Mouse (Mus musculus): Measurements from ENCODE around the gene Tex29.

GRCm38 (mm10) chr8:11886824-11887223 lies 46.5 kb downstream of the Tex29 start:
- no peak for TF ChIP-seq POLR2A (IDR thresholded peaks at IDR 0.05; ENCODE audit: insufficient read length, low read depth)
- TF ChIP-seq USF1 (IDR thresholded peaks at IDR 0.05; ENCODE audit: low read depth) = no peak
- TF ChIP-seq TCF3 (IDR thresholded peaks at IDR 0.05; ENCODE audit: insufficient read length, low read depth) = no peak
- TF ChIP-seq CEBPB (IDR thresholded peaks at IDR 0.05; ENCODE audit: insufficient read depth, poor library complexity, severe bottlenecking) = no peak
- no peak for TF ChIP-seq SRF (IDR thresholded peaks at IDR 0.05; ENCODE audit: control insufficient read depth, insufficient read length, low read depth)
- no peak for TF ChIP-seq E2F4 (IDR thresholded peaks at IDR 0.05; ENCODE audit: insufficient read depth)
- no peak for TF ChIP-seq MAX (IDR thresholded peaks at IDR 0.05; ENCODE audit: low read depth)
- TF ChIP-seq TCF12 (IDR thresholded peaks at IDR 0.05; ENCODE audit: insufficient read depth, poor library complexity, severe bottlenecking) = no peak
- no peak for TF ChIP-seq MYOG (IDR thresholded peaks at IDR 0.05; ENCODE audit: control insufficient read depth in 1 of 3, insufficient read depth in 1 of 3, insufficient read length in 2 of 3, low read depth in 2 of 3)
- no peak for TF ChIP-seq MYOD1 (IDR thresholded peaks at IDR 0.05; ENCODE audit: control insufficient read depth in 1 of 3, insufficient read length in 2 of 3, low read depth in 2 of 3)
- TF ChIP-seq POLR2AphosphoS2 (IDR thresholded peaks at IDR 0.05; ENCODE audit: insufficient read length, low read depth) = no peak
